Mouse (Mus musculus): Measurements from ENCODE around the gene A930018P22Rik. TPM values are rescaled to one million over a fixed set of nuclear protein-coding genes. Genes with fewer than 3 reads are reported as not detected.

A930018P22Rik gene
- not detected for polyA plus RNA-seq (2017; shearing (Covaris generic))

GRCm38 (mm10) chr2:104122505-104123378 lies at the start of gene A930018P22Rik:
TSS of gene A930018P22Rik (plus strand) at chr2:104122769.

GRCm38 (mm10) chr2:104095741-104096213 lies 26.8 kb upstream of the A930018P22Rik start, which contains the start of gene Cd59a:
TSS of gene Cd59a (plus strand) at chr2:104095801.

Other genes starting within 250 kb of the A930018P22Rik start
- gene Lmo2, start 164.8 kb upstream of the A930018P22Rik start, polyA plus RNA-seq (2017; shearing (Covaris generic)) = 1 to 10 TPM; 2.7 to 5.4 TPM
- gene Fbxo3, start 95.0 kb upstream of the A930018P22Rik start, polyA plus RNA-seq (2017; shearing (Covaris generic)) = 10 to 100 TPM; 57.4 to 64.8 TPM
- gene 4931422A03Rik, start 94.4 kb upstream of the A930018P22Rik start, polyA plus RNA-seq (2017; shearing (Covaris generic)) = 1 to 10 TPM; 2.4 to 3.2 TPM
- under 1 TPM in 1 of 2 experiments, not detected in 1; 0.65 TPM for gene Gm10912, start 56.9 kb upstream of the A930018P22Rik start, polyA plus RNA-seq (2017; shearing (Covaris generic))
- gene Gm10799, start 54.2 kb upstream of the A930018P22Rik start, polyA plus RNA-seq (2017; shearing (Covaris generic)) = not detected
- gene Cd59b, start 52.9 kb upstream of the A930018P22Rik start, polyA plus RNA-seq (2017; shearing (Covaris generic)) = under 1 TPM in 1 of 2 experiments, not detected in 1; 0.56 TPM
- under 1 TPM; 0.41 TPM for gene Cd59a, start 27.0 kb upstream of the A930018P22Rik start, polyA plus RNA-seq (2017; shearing (Covaris generic))